Mouse (Mus musculus) frontal cortex, postnatal 36 days (tissue): ENCODE data around the gene Rpl9.

Source experiments
- DNase-seq, 2 experiments: peaks; one replicate each; pipeline ENCODE4 v3.0.0; 2022; ENCODE audit warnings: low spot score in 2 of 2

The Rpl9 gene

DNA sequence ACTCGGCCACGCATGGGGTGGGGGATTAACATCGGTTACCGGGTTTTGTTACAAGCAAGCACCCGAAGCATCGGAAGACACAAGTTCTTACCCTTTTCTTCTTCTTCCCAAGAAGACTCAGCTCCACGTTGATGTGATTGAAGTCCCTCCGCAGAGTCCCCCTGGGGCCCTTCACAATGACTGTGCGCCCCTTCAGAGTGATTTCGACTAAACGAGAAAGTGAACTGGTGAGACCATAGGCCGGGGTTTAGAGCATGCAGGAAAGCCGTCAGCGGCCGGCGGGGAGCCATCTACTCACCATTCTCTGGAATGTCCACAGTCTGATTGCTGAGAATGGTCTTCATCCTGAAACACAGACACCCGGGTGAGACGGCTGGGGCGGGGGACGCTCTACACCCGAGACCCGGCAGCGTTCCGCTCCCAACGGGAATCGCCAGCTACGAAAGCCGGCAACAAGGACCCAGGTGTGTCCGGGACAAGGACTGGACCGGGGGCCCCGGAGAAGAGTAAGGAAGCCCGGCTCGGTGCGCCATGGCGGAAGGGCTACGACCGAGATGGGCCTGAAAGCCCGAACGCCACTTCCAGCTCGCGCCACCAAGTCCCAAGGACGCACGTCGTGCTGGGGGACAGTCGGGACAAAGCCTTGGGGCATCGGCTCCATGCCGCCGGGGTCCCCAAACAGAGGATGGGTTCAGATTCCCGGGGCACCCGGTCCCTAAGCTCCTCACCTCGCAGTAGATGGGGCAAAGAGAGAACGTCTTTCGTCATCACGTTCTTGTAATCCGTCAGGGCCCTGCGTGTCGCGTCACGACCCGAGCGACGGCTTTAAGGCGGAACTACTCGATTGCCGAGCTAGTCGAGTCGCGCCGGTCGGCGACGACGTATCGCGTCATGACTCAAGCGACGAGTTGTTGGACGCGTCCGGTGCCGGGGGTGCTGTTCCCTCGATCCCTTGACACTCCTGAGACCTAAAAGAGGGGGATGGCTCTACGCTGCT, at the start of gene Rpl9, which contains the start of gene Lias:
Rpl9 (minus strand) TSS at position 797 of the 997 bp plus-strand sequence.
Lias (plus strand) TSS at position 850 of the 997 bp plus-strand sequence.
- peak; percentile 99 to 100 for DNase-seq

DNA sequence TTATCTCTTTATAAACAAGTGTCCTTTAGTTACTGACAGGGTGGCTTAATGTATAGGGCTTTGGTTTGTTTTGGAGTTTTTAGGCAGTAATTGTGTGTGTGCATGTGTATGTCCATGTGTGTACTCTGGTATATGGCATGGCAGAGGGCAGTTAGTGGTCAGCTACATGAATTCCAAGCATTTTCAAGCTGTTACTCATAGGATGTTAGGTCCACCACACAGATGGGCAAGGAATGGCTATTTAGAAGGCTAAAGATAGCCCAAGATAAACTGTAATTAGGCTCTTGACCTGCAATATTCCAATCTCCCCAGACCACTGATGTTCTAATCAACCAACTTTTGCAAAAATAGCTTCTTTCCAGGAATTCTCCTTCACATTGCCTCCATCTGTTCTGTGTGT, 46.8 kb upstream of the Rpl9 start:
- DNase-seq: no peak

DNA sequence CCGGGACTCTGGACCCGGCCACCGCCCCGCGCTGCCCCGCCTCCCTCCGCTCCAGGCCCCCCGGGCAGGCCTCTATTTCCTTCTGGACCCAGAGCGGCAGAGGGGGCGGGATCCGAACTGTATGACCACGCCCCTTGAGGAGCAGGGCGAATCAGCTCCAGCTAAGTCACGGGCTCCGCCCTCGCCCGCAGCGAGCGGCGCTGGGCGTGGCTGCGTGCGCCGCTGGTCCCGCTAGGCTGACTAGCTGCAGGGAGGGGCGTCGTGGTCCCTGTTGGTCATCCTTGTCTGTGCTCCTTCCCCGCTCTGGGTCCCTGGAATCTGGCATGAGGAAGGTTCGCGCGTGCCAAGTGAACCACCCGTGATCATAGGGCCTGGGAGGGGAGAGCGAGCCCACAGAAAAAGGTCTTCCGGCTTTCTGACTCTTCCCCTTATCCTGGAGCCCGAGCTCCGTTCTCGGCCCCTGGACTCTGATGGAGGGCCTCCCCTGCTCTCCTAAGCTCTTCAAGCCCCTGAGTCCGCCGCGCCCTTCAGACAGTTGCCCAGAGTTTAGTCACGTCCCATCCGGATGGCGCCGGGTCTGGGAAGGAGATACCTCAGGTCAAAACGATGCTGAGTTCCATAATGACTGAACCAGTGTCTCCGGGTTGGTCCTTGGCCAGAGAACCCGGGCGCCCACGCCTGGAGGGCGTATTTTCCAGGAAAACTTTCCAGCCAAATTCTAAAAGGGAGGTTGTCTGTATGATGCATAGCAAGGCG, 44.7 kb upstream of the Rpl9 start, which contains the start of gene Ugdh:
Ugdh (minus strand) TSS at position 144 of the 756 bp plus-strand sequence.
- DNase-seq: peak; percentile 92 to 96

DNA sequence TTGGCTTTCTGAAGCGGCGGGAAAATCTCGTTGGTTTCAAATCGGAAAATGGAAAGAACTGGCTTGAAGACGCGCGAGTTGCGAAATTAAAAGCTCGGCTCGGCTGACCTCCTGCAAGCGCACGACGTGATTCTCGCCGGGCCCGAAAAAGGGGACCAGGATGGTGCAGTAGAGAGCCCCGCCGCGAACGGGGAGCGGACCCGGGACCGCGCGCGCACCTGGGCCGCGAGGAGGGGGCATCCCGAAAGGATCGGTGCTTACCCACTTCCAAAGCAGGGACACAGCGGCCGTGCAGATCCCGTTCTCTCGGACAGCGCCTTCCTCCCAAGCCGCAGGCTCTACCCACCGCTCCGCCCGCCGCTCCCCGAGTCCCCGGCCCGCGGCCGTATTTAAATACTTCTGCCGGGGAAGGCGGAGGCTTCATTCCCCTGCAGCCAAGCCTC, 44.1 kb upstream of the Rpl9 start:
- no peak for DNase-seq

DNA sequence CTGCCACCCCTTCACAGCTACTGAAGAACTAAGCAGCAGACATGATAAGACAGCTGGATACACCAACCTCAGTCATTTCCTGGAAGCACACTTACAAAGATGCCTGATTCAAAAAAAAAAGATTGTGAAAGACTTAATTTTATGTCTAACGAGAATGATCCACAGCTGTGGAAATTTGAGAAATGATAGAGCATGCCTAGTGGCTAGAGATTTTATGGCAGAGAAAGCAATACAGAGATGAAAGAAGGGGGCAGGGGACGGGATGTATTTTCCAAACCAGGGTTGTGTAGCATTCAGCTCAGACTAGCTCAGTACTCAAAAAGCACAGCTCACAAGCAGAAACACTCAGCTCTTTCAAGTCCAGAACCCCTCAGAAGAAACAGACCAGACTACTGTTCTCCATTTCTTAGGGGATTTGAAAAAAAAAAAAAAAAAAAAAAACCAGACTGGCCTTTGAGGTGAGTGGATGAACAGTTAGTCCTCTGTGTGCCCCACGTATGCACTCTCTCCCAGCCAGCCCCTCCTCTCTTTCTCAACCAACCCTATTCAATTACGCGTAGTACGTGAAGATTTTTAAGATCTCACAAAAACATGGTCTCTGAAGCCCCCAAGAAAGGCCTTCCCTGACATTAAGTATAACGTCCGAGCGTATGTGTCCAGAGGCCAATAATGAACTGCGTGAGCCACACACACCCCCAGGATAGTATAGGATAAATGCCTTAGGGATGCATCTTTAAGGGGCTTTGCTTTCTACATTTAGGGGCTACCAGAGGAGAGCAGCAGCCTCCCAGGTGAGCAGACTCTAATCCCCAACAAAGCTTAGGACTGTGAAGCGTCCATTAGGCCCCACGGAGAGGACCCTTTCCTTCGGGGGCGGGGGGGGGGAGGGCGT, 43.5 kb upstream of the Rpl9 start:
- DNase-seq: peak; percentile 21 to 51

DNA sequence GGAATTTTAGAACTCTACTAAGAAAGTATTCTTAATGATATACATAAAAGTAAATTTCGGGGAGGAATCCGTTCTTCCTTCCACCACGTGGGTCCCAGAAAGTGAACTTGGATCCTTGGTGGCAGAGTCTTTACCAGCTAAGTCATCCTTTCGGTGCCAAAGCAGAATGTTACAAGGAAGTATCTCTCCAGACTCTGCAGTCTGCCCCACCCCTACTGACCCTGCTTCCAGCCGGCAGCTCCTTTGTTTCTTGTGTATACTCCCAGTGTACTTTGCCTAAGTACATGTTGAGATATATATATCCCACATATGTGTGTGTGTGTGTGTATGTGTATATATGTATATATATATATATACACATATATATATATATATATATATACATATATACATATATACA, 38.2 kb upstream of the Rpl9 start:
- DNase-seq: no peak

DNA sequence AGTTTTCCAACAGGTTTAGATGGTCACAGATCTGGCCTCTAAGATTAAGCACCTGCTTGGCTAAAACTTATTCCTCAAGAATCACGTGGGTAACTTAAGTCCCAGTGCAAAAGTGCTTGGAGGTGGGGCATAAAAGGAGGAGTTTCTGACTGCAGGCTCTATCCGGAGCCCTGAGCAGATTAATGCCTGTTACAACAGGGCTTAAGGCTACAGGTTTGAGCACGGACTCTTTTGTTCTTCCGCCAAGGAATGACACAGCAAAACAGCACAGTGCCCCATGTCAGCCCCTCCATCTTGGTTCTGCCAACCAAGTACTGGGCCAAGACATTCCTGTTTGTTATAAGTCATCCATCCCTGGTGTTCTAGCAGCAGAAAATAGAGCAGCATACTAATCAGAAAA, 37.1 kb upstream of the Rpl9 start:
- DNase-seq: no peak

DNA sequence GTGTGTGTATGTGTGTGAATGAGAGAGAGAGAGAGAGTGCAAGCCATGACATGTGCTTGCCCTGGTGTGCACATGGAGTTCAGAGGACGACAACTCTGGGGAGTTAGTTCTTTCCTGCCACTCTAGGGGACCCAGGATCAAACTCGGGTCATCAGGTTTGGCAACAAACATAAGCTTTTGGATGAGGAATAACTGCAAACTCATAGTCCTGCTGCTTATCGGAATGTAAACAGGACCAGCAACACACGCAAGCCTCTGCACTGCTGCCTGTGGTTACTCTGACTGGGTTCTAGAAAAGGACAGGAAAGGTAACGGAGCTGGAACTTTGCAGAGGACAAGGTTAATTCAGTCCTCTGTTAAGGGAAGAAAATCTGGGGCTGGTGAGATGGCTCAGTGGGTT, 34.0 kb upstream of the Rpl9 start:
- no peak for DNase-seq

DNA sequence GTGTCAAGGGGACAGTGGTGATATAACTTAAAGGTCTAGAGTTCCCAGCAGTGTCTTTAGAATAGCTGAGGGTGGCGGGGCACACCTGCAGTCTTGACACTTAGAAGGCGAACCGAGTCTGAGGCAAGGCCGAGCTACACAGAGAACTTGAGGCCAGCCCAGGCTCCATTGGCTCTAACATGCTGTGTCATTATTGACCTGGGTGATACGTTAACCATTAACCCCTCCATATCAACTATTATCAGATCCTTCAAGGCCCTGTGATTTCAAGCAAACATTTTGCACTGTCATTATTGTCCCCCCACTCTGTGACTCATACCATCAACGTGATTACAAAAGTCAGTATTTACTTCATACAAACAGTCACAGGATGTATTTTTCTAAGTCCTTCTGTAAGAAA, 33.0 kb upstream of the Rpl9 start:
- no peak for DNase-seq

DNA sequence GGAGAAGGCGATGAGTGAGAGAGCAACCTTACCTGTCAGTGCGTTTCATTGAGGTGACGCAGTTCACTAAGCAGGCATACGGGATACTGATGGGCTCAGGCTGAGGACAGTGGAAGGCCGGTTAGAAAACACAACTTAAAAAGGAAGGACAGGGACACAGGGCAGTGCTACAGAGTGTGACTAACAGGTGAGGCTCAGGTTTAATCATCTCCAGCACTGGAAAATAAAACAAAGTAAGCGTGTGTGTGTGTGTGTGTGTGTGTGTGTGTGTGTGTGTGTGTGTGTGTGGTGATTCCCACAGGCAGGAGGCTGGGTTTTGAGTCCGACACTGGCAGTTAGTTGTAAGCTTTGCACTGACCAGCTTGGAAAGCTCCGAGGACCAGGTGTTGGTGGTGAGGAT, 31.6 kb upstream of the Rpl9 start:
- no peak for DNase-seq

DNA sequence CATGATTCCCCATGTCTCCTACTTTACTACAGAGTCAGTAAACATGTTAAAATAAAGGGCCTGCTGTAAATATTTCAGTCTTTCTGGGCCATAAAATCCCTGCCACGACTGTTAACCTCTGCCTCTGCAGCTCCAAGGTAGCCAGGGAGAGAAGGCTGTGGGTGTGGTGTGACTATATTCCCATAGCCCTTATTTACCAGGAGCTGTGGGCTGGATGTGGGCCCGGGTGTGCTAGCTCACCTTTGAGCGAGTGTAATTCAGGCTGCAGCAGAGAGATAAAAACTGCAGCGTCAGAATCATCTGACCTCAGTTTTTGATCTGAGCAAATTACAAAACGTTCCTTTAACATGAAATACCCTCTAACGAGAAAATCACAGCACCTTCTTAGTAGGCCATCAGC, 29.6 kb upstream of the Rpl9 start:
- no peak for DNase-seq

DNA sequence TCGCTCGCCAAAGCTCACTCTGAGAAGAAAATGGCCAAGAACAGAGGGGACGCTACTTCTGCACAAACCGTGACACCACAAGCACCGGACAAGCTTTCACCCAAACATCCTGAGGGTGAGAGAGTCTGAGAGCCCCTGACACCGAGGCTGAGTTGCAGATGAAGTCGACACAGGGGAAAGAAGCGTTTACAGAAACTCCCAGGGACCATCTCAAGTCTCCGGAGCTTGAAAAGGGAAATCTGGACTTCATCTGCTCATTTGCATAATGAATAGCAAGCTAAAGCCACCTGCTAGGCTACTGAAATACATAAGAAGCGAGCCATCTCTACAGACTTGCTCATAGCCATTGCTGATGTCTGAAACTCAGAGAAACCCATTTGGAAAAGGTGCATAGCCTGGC, 27.9 kb upstream of the Rpl9 start:
- no peak for DNase-seq

DNA sequence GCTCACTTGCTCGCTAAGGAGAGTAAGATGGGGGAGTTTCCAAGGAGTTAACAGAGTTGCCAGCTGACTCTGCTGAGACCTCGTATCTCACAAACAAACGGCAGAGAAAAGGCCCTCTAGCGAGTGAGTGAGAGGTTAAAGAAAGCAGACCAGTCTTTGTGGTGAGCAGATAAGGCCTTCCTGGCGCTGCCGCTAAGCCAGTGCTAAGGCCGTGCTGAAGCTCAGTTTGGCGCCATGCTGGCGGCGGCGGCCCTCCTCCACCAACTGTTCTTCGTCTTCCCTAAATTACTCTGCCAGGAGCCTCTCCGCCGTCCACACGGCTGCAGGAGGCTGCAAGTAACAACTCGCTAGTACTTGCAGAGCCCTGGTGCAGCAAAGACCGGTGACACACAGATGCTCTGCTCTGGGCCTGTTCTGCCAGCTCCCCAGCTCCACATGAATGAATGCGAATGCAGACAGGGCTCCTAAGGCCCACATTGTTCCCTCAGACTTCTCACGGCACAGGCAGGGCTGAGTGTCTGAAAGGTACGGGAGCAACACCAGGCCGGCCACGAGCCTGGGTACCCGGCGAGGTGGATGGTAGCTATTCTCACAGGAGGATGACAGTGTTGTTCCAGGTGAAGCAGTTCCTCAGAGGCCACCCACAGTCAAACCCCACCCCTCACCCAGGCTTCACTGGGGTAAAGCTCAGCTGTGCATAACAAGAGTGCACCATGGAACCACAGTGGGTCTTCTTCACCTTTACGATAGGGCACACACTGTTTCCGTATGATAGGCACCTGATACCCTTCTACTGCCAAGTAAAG, 24.6 kb upstream of the Rpl9 start:
- DNase-seq: no peak

DNA sequence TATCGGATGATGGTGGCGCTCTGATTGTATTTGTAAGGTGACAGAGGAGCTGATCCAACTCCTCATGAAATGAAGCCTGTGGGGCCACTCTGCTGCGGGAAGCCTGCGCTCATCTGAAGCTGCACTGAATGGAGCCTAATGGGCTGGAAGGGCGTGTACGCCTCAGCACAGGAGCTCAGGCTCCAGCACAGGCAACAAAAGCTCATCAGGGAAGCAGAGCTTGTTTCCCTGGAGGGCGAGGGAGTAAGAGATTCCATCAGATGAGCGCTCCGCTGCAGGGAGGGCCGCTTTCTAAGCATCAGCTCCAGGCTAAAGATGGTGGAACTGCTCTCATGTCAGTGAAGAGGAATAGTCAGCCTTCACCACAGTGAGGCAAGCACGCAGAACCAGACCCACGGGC, 16.7 kb upstream of the Rpl9 start:
- DNase-seq: no peak

DNA sequence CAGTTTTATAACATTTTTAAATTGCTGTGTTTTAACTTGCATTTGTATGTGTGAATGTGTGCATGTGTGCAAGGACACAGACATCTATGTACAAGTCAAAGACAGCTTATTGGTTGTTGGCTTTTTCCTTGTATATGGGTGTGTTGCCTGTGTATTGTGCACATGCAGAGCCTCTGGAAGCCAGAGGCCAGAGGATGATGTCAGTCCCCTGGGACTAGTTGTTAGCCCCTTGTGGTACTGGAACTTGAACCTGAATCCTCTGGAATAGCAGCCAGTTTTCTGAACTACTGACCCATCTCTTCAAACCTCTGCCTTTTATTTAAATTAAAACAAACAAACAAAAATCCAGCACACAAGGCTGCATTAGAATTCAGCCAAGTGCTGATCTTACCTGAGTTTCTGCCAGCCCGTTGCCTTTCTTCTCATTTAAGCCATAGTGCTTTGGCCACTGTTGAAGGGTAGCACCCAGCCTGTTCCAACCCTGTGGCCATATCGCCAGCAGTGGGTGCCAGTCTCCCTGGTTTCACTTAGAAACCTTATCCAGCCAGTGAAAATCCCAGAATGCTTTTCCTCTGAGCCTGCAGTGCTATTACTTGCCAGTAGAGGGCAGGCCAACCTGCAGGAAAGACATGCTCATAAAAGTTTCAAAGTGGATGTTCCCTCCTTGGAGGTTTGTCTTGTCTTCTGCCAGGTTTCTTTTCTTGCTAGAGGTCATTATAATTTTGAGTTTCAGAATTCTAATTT, 10.2 kb upstream of the Rpl9 start:
- DNase-seq: peak; percentile 75 to 88

DNA sequence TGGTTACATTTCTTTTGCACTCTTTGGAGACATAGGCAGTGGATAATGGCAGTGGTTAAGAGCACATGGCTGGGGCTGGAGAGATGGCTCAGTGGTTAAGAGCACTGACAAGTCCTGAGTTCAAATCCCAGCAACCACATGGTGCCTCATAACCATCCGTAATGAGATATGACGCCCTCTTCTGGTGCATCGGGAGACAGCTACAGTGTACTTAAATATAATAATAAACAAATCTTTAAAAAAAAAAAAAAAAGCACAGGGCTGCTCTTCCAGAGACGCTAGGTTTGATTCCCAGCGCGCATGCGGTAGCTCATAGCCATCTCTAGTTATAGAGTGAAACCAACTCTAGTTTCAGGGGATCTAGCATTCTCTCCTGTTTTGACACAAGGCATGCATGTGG, 3.2 kb upstream of the Rpl9 start:
- DNase-seq: no peak

DNA sequence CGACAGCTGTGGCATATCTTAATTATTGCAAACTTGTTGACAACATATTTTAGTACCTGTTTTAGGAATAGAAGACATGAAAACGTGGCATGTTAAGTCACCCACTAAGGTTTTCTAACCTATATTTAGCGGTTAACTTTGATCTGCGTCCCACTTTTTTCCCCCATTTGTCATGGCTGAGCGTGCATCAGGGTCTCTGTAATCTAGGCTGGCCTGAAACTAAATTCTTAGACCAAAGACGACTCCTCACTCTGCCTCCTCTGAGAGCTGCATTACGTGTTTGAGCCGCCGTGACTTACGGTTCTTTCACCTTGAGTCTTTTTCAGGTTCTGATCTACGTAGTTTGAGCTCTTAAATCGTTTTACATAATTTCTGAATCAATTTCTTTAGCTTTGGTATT, 509 bp upstream of the Rpl9 start:
- peak in 1 of 2 experiments; percentile 9 for DNase-seq

DNA sequence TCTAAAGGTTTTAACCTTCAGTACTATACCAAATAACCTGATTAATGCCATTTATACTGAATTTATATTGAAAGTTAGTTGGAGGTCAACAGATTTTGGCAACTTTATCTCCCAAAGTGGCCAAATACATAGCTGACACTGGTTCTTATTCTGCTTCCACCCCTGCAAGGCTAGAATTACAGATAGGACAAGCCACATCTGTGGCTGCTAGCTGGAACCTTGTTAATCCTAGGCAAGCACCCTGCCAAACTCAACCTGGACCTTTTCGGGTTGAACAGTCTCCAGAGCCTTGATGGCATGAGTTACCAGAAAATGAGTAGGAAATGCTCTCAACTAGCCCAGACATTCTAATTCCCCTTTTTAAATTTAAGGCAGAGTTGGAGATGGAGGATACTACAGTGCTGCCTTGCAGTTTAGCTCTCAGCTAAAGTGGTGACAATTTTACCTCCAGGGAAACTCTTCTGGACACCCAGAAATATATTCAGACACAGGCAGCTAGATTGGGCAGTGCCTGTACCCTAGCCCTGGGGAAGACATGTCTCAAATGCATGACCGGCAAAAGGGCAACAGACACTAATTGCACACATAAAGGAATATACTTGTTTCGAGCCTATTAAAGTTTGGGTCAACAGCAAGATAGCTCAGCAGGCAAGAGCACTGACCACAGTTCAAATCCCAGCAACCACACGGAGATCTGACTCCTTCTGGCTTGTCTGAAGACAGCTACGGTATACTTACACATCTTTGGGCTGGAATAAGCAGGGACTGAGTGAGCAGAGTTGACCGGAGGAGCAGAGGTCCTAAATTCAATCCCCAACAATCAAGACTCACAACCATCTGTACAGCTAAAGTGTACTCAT, 4.0 kb downstream of the Rpl9 start:
- no peak for DNase-seq

DNA sequence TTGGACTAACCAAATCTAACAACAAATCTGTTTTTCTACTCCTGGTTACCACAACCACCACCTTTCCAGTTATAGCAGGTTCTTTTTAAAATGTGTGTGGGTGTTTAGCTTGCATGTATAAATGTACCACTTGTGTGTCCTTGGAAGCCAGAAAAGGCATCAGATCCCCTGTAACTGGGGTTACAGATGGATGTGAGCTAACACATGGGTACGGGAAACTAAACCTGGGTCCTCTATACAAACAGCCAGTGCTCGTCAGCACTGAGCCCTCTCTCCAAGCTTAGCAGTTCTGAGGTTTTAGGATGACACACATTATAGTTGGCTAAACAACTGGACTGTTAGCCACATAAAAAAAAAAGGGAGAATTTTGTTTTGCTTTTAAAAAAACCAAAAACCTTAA, 5.5 kb downstream of the Rpl9 start:
- no peak for DNase-seq
